Mouse (Mus musculus): ENCODE measurements around the gene Stk39.

The Stk39 gene

DNA sequence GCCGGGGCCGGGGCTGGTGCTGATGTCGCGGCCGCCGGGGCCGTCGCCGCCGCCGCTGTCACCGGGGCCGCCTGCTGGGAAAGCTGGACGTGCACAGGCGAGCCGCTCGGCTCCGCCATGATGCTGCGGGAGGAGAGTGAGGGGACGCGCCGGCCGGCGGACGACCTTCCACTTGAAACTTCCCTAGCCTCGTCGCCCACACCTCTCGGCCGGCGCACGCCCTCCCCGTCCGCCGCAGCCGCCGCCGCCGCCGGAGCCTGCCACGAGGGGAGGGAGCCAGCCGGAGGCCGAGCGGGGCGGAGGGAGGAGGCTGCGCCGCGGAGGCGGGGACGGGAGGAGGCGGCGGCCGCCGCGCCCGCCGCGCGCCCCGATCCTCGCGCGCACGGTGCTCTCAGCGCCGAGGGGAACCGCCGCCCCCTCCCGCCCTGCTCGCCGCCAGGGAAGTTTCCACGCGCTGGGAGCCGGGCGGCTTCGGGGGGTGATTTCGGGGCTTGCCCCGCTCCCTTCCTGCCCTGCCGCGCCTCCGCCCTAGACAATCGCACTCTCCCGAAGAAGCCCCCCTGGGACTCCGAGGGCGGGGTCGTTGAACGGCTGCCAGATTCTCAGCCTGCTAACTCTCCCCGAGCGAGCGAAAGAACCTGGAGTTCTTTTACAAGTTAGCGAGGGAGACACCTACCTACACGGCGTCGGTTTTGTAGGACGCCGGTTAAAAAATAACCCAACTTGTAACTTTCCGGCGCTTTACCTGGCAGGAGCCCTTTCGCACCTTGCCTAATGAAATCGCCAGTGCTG lies at the start of gene Stk39:
Gene Stk39 (minus strand): TSS at position 510 of the 792 bp plus-strand sequence.
- no peak for DNase-seq (ENCODE audit: low read depth, low spot score)

- no peak for DNase-seq (ENCODE audit: low read depth, low spot score)
These were observed 43.3 kb upstream of the Stk39 start for GRCm38 (mm10) chr2:68515409-68515808.

GRCm38 (mm10) chr2:68503202-68503601 lies 31.1 kb upstream of the Stk39 start:
- DNase-seq (ENCODE audit: low read depth, low spot score), result no peak

GRCm38 (mm10) chr2:68502734-68503133 lies 30.7 kb upstream of the Stk39 start:
- no peak for DNase-seq (ENCODE audit: low read depth, low spot score)

DNA sequence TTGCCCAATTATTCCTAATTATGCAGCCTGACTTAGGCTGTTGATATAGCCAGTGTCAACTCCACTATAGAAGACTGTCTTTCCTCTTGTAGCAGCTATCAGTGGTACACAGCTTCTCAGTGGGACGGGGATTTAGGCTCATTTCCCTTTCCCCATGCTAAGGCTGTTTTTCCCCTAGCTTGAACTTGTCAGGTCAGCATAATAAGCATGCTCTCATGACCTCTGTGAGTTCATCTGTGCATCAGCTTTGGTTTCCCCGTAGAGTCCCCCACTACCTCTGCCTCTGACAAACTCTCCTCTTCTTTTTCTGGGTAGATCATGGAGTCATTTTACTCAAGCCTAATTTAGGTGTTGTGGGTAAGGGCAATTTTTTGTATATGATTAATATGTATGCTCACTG lies 30.2 kb upstream of the Stk39 start:
- no peak for DNase-seq (ENCODE audit: low read depth, low spot score)

DNA sequence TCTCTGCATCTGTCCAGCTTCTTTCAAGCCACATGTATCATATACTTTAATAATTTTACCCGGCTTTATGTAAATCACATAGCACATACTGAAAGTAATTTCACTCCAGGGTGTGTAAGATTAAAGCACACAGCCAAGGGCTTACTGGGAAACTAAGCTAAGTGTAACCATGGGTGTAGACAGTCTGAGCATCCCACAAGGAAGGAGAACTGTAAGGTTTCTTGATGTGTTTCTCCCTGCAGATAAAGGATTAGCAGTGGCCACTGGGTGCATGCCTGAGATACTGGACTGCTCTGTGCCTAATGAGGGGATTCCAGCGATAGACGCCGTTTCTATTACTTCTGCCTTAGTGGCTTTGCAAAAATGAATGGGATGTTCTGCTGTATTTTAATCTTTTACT lies 14.2 kb upstream of the Stk39 start:
- no peak for DNase-seq (ENCODE audit: low read depth, low spot score)

DNA sequence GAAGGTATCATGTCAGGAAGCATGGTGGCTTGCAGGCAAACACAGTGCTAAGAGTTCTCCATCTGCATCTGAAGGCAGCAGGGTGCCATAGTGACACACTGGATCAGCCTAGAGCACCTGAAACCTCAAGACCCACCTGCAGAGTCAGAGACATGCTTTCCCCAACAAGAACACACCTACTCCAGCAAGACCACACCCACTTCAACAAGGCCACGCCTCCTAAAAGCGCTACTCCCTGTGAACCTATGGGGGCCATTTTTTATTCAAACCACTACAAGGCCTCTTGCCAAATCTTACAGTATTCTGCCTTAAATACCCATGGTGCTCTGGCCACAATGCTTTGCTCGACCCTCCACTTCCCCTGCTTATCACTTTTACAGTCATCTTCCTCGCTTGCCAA lies 13.1 kb upstream of the Stk39 start:
- DNase-seq (ENCODE audit: low read depth, low spot score), result no peak

GRCm38 (mm10) chr2:68482896-68483295 lies 10.8 kb upstream of the Stk39 start:
- no peak for DNase-seq (ENCODE audit: low read depth, low spot score)

- DNase-seq (ENCODE audit: low read depth, low spot score), result no peak
These were observed 7.8 kb upstream of the Stk39 start for GRCm38 (mm10) chr2:68479823-68480222.

DNA sequence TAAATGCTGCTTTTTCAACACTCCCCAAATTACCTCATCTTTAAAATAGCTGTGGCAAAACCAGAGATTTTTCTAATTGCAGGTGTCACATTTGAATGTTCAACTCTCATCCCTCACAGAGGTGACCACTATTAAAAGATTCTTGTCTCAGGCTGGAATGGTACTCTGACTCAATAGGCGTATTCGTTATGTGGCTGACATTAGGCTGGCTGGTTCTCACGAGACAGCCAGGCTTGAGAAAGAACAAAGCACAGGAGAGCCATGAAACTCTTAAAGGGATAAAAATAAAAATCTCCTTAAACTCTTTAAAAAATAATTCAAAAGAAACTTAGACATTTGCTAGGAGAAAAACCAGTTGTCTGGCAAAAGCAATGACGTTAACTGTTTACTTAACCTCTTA lies 853 bp upstream of the Stk39 start:
- DNase-seq (ENCODE audit: low read depth, low spot score), result no peak

- DNase-seq (ENCODE audit: low read depth, low spot score), result no peak
These were observed 463 bp upstream of the Stk39 start for GRCm38 (mm10) chr2:68472551-68472910.

DNA sequence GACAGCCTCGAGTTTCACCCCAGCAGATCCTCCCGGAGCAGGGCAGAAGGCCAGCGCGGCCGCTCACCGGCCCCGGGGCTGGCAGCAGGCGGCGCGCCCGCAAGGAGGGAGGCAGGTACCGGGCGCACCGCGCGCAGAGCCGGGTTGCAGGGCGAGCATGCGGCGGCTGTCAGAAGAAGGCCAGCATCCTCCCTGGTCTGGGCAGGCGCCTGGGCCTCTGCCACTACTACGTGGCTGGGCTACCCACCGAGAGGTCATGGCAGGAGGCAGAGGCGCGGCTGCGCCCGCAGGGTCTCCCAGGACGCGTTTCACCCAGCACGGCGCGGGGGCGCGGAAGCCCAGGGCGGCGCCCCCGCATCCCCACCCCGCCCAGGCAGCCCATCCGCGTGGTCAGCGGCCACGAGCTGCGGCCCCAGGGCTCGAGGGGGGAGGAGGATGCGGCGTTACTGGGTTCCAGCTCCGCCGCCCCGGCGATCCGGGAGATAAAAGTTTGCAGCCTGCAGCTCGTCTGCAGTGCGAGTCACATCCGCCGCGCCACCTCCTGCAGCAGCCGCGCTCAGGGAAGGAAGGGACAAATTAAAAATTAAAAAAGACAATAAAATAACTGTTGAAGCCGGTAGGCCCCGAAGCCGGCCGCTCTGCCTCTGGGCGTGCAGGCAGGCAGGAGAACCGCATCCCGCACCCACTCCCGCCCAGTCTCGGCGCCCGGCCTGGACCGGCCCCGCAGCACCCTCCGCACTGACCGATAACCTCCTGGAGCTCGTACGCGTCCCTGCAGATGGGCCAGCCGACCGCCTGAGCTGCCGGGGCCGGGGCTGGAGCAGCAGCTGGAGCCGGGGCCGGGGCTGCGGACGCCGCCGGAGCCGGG lies 943 bp downstream of the Stk39 start:
- no peak for DNase-seq (ENCODE audit: low read depth, low spot score)

GRCm38 (mm10) chr2:68469491-68469890 lies 2.6 kb downstream of the Stk39 start:
- DNase-seq (ENCODE audit: low read depth, low spot score), result no peak

- no peak for DNase-seq (ENCODE audit: low read depth, low spot score)
These were observed 3.4 kb downstream of the Stk39 start for GRCm38 (mm10) chr2:68468698-68469097.

DNA sequence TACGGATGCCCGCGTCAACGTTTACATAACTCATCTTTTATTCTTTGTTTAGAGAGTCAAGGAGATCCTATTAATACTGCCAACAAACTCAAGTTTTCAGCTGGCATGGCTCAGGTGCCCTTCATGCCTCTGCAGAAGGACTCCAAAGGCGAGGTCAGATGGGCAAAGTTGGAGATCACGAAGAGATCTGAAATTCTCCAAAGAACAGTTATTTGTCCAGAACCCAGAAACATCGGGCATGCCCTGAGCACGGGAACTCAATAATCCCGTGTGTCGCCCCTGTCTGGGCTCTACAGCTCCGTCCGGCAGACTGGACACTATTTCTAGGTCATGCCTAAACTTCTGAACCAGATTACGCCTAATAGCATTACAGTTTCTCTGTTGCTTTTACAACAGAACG lies 3.8 kb downstream of the Stk39 start:
- no peak for DNase-seq (ENCODE audit: low read depth, low spot score)

DNA sequence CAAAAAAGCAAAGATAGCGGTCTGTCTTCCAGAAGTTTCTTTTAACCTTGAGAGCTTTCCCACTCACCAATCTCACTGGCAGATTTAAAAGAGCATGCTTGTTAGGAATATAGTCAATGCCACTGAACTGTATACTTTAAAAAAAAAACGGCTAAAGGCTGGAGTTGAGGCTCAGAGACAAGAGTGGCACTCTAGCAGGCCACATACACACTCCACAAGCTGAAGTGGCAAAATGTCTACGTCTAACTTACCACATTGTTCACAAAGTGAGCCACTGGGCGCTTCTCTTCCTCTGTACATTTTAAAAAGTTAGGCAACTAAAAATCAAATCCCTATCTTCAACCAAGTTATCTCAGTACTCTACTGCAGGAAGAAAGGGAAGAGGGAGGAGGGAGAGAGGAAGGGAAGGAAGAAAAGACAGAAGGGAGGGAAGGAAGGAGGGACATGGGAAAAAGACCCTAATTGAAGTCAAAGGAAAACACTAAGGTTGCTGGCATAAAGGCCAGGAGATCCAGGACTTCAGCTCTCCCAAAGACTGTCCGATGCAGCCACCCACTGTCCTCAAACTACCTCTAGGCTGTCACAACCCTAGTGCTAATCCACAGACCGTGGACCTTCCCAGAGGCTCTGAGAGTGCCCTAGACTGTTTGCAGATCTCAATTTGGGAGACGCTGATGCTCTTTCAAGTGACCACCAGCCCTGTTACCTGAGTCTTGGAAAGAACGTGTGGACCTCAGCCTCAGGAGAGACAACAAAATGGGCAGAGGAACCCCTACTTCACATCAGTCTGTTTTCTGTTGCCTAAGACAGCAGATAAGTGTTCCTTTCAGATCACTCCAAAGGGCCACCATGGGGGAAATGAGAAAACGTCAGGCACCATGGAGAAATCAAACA lies 4.7 kb downstream of the Stk39 start:
- no peak for DNase-seq (ENCODE audit: low read depth, low spot score)

DNA sequence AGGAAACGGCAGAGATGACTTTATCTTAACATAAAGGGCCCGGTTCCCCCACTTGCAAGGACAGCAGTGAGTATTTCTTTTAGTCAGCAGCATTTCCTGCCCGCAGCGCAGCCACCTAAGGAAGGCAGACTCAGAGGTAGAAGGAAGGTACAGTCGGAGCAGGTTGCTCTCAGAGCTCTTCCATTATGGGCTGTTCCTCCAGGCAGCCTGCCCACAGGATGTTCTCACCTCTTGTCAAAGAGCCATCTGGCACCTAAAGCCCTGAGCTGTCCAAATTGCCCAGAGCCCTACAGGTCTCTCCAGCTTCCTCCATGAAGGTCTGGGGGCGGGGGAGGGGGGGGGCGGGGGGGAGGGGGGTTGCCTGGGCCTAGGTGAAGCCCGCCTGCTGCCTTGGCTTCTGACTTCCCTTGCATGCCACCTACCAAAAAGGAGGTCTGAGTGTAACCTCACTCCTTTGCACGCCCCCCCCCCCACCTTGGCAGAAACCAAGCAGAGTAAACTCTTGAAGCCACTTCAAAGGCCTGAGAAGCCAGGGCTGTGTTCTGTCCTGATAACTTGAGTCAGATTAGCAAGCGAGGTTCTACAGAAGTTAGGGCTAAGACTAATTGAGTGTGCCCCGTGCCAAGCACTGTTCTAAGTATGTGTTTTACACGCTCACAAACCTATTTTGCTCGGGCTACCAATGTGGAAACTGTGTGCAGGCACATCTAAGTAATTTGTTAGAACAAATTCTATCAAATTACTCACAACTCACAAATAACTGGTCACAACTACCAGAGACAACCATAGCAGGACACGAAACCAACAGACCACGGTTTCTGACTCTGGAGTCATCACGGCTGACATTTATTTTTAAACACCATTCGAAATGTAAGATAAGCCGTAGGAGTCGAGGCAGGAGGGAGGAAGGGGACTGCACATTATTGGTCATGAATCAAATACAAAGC lies 5.7 kb downstream of the Stk39 start:
- no peak for DNase-seq (ENCODE audit: low read depth, low spot score)

- DNase-seq (ENCODE audit: low read depth, low spot score), result no peak
These were observed 6.6 kb downstream of the Stk39 start for GRCm38 (mm10) chr2:68465266-68466123.

GRCm38 (mm10) chr2:68464456-68464855 lies 7.6 kb downstream of the Stk39 start:
- DNase-seq (ENCODE audit: low read depth, low spot score), result no peak

DNA sequence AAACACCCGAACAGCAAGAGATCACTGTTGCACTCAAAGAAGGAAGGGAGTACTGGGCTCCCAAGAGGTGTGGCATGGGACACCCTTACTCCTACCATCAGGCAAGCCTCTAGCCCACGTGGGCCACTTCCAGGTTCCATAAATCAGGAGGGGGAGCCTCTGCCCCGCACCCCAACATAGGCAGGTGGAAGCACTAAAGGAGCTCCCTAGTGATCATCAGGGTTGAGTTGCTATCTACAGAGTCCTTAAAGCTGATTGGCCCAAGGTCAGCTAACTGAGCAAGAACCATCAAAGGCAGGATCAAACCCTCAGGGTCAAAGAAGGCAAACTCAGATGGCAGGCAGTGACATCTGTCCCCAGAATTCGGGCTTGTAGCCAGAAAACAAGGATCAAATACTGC lies 8.3 kb downstream of the Stk39 start:
- DNase-seq (ENCODE audit: low read depth, low spot score), result no peak
